7 mouse cellular contexts compared by ENCODE assay signal in genomic region chr6:22039666-22040065, GRCm38 (mm10). TPM values are rescaled to one million over a fixed set of nuclear protein-coding genes. Genes with fewer than 3 reads are reported as not detected.
DNase-seq lines count a peak whose midpoint lies in the region; ATAC-seq and TF ChIP-seq lines count a peak whose summit lies in the region.
"Not testable (repeated sequence)": the region's sequence is repeated elsewhere in the genome, so short reads cannot be mapped to it uniquely, and the experiment has no call there.

No protein-coding gene starts in this region.

- H3K27me3 ChIP-seq in lung, postnatal 0 days (replicated peaks; ENCODE audit: insufficient read depth, low read length) = not testable (repeated sequence)

- not testable (repeated sequence) for H3K9me3 ChIP-seq in lung, postnatal 0 days (ENCODE audit: low read length)

- H3K4me2 ChIP-seq in lung, postnatal 0 days (replicated peaks; ENCODE audit: low read depth, low read length) = not testable (repeated sequence)

- not testable (repeated sequence) for H3K36me3 ChIP-seq in lung, postnatal 0 days (ENCODE audit: insufficient read depth, low read length)

- TF ChIP-seq EP300 in lung, postnatal 0 days (IDR thresholded peaks at IDR 0.05) = not testable (repeated sequence)

- WGBS in lung, postnatal 0 days = 71% methylated on average over 7 of the region's 7 CpGs

- peak; percentile 5 for DNase-seq in CD4-positive, CD25-positive, alpha-beta regulatory T cell, adult 2 months (ENCODE audit: low read depth, low spot score)
- peak; percentile 28 for DNase-seq in NIH3T3 (ENCODE audit: low read depth)
- peak; percentile 45 for DNase-seq in adrenal gland, postnatal 14 days
- DNase-seq in heart, postnatal 4 days = peak; percentile 14
- not testable (repeated sequence) for DNase-seq in layer of hippocampus, adult 2 months (ENCODE audit: low spot score in 2 of 2); lung, postnatal 0 days (ENCODE audit: low spot score)
- peak; percentile 40 for DNase-seq in thymus, postnatal 4 days

- peak; percentile 31; the same call in 1 of the 2 replicates for TF ChIP-seq CTCF in layer of hippocampus, adult 2 months (conservative IDR thresholded peaks at IDR 0.05)
- peak; percentile 24 for TF ChIP-seq CTCF in lung, postnatal 0 days (IDR thresholded peaks at IDR 0.05)

- not testable (repeated sequence) for H3K4me3 ChIP-seq in layer of hippocampus, adult 2 months; lung, postnatal 0 days (ENCODE audit: low read depth, low read length)

- H3K4me1 ChIP-seq in lung, postnatal 0 days (ENCODE audit: insufficient read depth, low read depth, low read length) = not testable (repeated sequence)

- H3K9ac ChIP-seq in lung, postnatal 0 days (replicated peaks; ENCODE audit: low read depth) = not testable (repeated sequence)

- ATAC-seq in lung, postnatal 0 days = not testable (repeated sequence)

- not testable (repeated sequence) for H3K27ac ChIP-seq in layer of hippocampus, adult 2 months; lung, postnatal 0 days (ENCODE audit: low read length)

RNA-seq across cellular contexts. Expression of gene Cped1, which starts 54.0 kb away (rescaled TPM):
- total RNA-seq in adrenal gland, postnatal 14 days (2021) = 31.3 and 35.4 TPM in 2 replicates
- 1 to 10 TPM; 7.2 to 9.9 TPM for total RNA-seq in heart, postnatal 4 days (2021)
- total RNA-seq in layer of hippocampus, adult 2 months (2021) = 1 to 10 TPM; 2.5 to 3.5 TPM
- 25.0 and 29.4 TPM in 2 replicates for polyA plus RNA-seq in lung, postnatal 0 days (2015; fragmentation: Nextera tagmentation; extraction: Ambion mirVana)
